Mouse (Mus musculus) CH12.LX (cell line): ENCODE measurements around the gene Kdelr1. TPM values are rescaled to one million over a fixed set of nuclear protein-coding genes. Genes with fewer than 3 reads are reported as not detected.

ENCODE experiments used
- DNase-seq: peaks from one replicate; pipeline ENCODE4 v3.0.0-alpha.2; 2013; ENCODE audit errors: extremely low read depth
- H3K27ac ChIP-seq: 2 replicates; pipeline ENCODE4 v1.5.1; 2012; ENCODE audit warnings: low read depth, mild to moderate bottlenecking, control low read depth, moderate library complexity; ENCODE audit not compliant: insufficient read depth
- H3K27me3 ChIP-seq: replicated peaks from 2 replicates; pipeline ENCODE3; 2012; ENCODE audit warnings: inconsistent platforms
- H3K36me3 ChIP-seq, 2 experiments: replicated peaks in 1 of 2; 2 replicates each; pipeline versions ENCODE3 to v1.6.1; 2012; ENCODE audit warnings: inconsistent platforms in 1 of 2, low read length in 1 of 2, mild to moderate bottlenecking in 1 of 2, mixed read lengths in 1 of 2, moderate library complexity in 1 of 2; ENCODE audit not compliant: control insufficient read depth in 1 of 2, insufficient read depth in 1 of 2
- H3K4me1 ChIP-seq, 2 experiments: 2 replicates each; pipeline ENCODE4 v1.6.1; 2012; ENCODE audit warnings: inconsistent platforms in 1 of 2, moderate library complexity in 1 of 2; ENCODE audit not compliant: insufficient read depth in 2 of 2, control insufficient read depth in 1 of 2
- H3K4me2 ChIP-seq: 2 replicates; pipeline ENCODE4 v1.6.1; 2012; ENCODE audit warnings: low read depth, mild to moderate bottlenecking, control low read depth; ENCODE audit not compliant: poor library complexity, insufficient read depth, severe bottlenecking
- H3K4me3 ChIP-seq, 3 experiments: fragments of 150-350 bp in 1 of 3; sonication (generic) in 1 of 3; replicated peaks in 1 of 3; 2 replicates each; pipeline versions ENCODE3 to v1.5.1; 2011 to 2012; ENCODE audit warnings: low read depth in 2 of 3, low read length in 2 of 3, mild to moderate bottlenecking in 2 of 3, moderate library complexity in 2 of 3, control low read depth in 1 of 3, improper control_type of control experiment in 1 of 3, inconsistent platforms in 1 of 3, mixed read lengths in 1 of 3; ENCODE audit not compliant: poor library complexity in 1 of 3
- H3K79me2 ChIP-seq: replicated peaks from 2 replicates; pipeline ENCODE4 v1.6.1; 2012; ENCODE audit warnings: mild to moderate bottlenecking, moderate library complexity; ENCODE audit not compliant: control insufficient read depth, poor library complexity, insufficient read depth, severe bottlenecking; ENCODE audit errors: extremely low read depth
- H3K9ac ChIP-seq: 2 replicates; pipeline ENCODE4 v1.6.1; 2012; ENCODE audit warnings: low read depth, mild to moderate bottlenecking, control low read depth, moderate library complexity; ENCODE audit not compliant: insufficient read depth
- H3K9me3 ChIP-seq: replicated peaks from 2 replicates; pipeline ENCODE3; 2012; ENCODE audit warnings: low read length, inconsistent platforms, mixed read lengths
- BHLHE40 ChIP-seq: IDR thresholded peaks from 2 replicates; pipeline ENCODE4 v1.6.1; 2011; ENCODE audit warnings: mild to moderate bottlenecking, low read depth, low read length, improper control_type of control experiment
- CHD1 ChIP-seq: IDR thresholded peaks from 2 replicates; pipeline ENCODE4 v1.6.1; 2012; ENCODE audit warnings: low read depth, low read length, improper control_type of control experiment, inconsistent platforms
- CTCF ChIP-seq, 2 experiments: IDR thresholded peaks in 1 of 2; conservative IDR thresholded peaks in 1 of 2; 2 replicates each; pipeline ENCODE4 v1.5.1; 2011 to 2012; ENCODE audit warnings: low read depth in 2 of 2, low read length in 2 of 2, improper control_type of control experiment in 1 of 2, inconsistent platforms in 1 of 2, mild to moderate bottlenecking in 1 of 2, moderate library complexity in 1 of 2
- E2F4 ChIP-seq: IDR thresholded peaks from 2 replicates; pipeline ENCODE4 v1.6.1; 2011; ENCODE audit warnings: low read depth, low read length, improper control_type of control experiment; ENCODE audit not compliant: insufficient replicate concordance
- ETS1 ChIP-seq: conservative IDR thresholded peaks from 2 replicates; pipeline ENCODE4 v1.6.1; 2012; ENCODE audit warnings: low read depth, mild to moderate bottlenecking, inconsistent platforms, low read length, improper control_type of control experiment, moderate library complexity
- KAT2A ChIP-seq: IDR thresholded peaks from 2 replicates; pipeline ENCODE4 v1.6.1; 2012; ENCODE audit warnings: low read length, improper control_type of control experiment, inconsistent platforms; ENCODE audit not compliant: insufficient replicate concordance
- MAFK ChIP-seq: IDR thresholded peaks from 2 replicates; pipeline ENCODE4 v1.6.1; 2011; ENCODE audit warnings: low read length, improper control_type of control experiment; ENCODE audit not compliant: insufficient replicate concordance
- MEF2A ChIP-seq: IDR thresholded peaks from 2 replicates; pipeline ENCODE4 v1.6.1; 2014; ENCODE audit warnings: low read depth, mild to moderate bottlenecking, inconsistent platforms, low read length, improper control_type of control experiment, borderline replicate concordance
- MYC ChIP-seq: IDR thresholded peaks from 2 replicates; pipeline ENCODE4 v1.6.1; 2011; ENCODE audit warnings: low read depth, mild to moderate bottlenecking, improper control_type of control experiment, low read length
- NELFE ChIP-seq: IDR thresholded peaks from 2 replicates; pipeline ENCODE4 v1.6.1; 2011; ENCODE audit warnings: low read depth, low read length, improper control_type of control experiment
- PAX5 ChIP-seq: IDR thresholded peaks from 2 replicates; pipeline ENCODE4 v1.6.1; 2012; ENCODE audit warnings: low read length, inconsistent platforms, mixed read lengths
- POLR2AphosphoS2 ChIP-seq: IDR thresholded peaks from 2 replicates; pipeline ENCODE4 v1.6.1; 2011; ENCODE audit warnings: low read depth, low read length, improper control_type of control experiment
- SIN3A ChIP-seq: IDR thresholded peaks from 2 replicates; pipeline ENCODE4 v1.6.1; 2012; ENCODE audit warnings: low read length, improper control_type of control experiment, inconsistent platforms
- USF1 ChIP-seq: IDR thresholded peaks from 2 replicates; pipeline ENCODE4 v1.6.1; 2014; ENCODE audit warnings: low read depth, mild to moderate bottlenecking, inconsistent platforms, low read length, improper control_type of control experiment
- ZC3H11A ChIP-seq: IDR thresholded peaks from 2 replicates; pipeline ENCODE4 v1.6.1; 2012; ENCODE audit warnings: low read depth, mild to moderate bottlenecking, inconsistent platforms, low read length, improper control_type of control experiment
- dilution Hi-C: fragments of 300-500 bp; cut with MboI; formaldehyde crosslinking; loops from 2 replicates; pipeline ENCODE4 v1.14.3; 2020; ENCODE audit warnings: low sequenced_read_pairs; ENCODE audit not compliant: extremely low pct_unique_long_range_greater_than_20kb, extremely low pct_ligation_motif_present
- in situ Hi-C: fragments of 300-500 bp; cut with MboI; formaldehyde crosslinking; loops from 3 replicates; pipeline ENCODE4 v1.14.3; 2019; ENCODE audit warnings: low sequenced_read_pairs, low pct_ligation_motif_present, low pct_unique_long_range_greater_than_20kb, mixed read lengths
- polyA plus RNA-seq: library from polyadenylated mRNA; unstranded; fragments of >175 nt; gene quantifications from 2 replicates; pipeline ENCODE4 v1.2.1, GENCODE M21; 2012; ENCODE audit warnings: low read depth; ENCODE audit not compliant: insufficient read length
- total RNA-seq, 2 experiments: library from RNA; depleted of rRNA; stranded (reverse); fragments of 300-350 nt in 1 of 2; fragments of >200 nt in 1 of 2; gene quantifications; 2 replicates each; pipeline ENCODE4 v1.2.3; 2012 to 2014

Gene Kdelr1
- total and polyA plus RNA-seq, 3 experiments = 59.7 to 80.5 (median 66.9) TPM

- H3K27me3 ChIP-seq = no peaks in the 10 kb centered on the region
- H3K4me3 ChIP-seq = no peak overlapping the region
- H3K79me2 ChIP-seq = no peaks in the 10 kb centered on the region
- dilution Hi-C loops (no loop called here), in situ Hi-C loops (no loop called here)
- no peak overlapping the region for H3K27ac ChIP-seq
- DNase-seq = no peak
- H3K4me2 ChIP-seq = no peak overlapping the region
- peaks cover 4% of the 10 kb centered on the region for H3K9me3 ChIP-seq
- peaks cover 0 to 15% of the 10 kb centered on the region in 2 experiments; a peak in 2 of 4 replicates for H3K4me1 ChIP-seq
- peaks cover 21 to 54% of the 10 kb centered on the region in 2 experiments for H3K36me3 ChIP-seq
- H3K9ac ChIP-seq = no peak overlapping the region
- no peak for TF ChIP-seq CTCF (conservative IDR thresholded peaks at IDR 0.05 in 1 of 2, IDR thresholded peaks at IDR 0.05 in 1 of 2; ENCODE audit: low read depth in 2 of 2, low read length in 2 of 2)
These were observed 35.8 kb downstream of the Kdelr1 start for GRCm38 (mm10) chr7:45908384-45908783.

GRCm38 (mm10) chr7:45909145-45909544 lies 36.6 kb downstream of the Kdelr1 start:
- Histone ChIP-seq H3K9me3 (peaks cover 4% of the 10 kb centered on the region), H3K36me3 (peaks cover 21 to 60% of the 10 kb centered on the region in 2 experiments), H3K4me3 (no peak overlapping the region), H3K27ac (no peak overlapping the region), H3K4me1 (peaks cover 0 to 15% of the 10 kb centered on the region in 2 experiments; a peak in 2 of 4 replicates), H3K27me3 (no peaks in the 10 kb centered on the region), H3K9ac (no peak overlapping the region), H3K4me2 (no peak overlapping the region), H3K79me2 (no peaks in the 10 kb centered on the region)
- dilution Hi-C loops = no loop called here
- in situ Hi-C loops = no loop called here
- DNase-seq = no peak
- TF ChIP-seq NELFE (no peak), MYC (no peak), POLR2AphosphoS2 (no peak), SIN3A (no peak), ZC3H11A (no peak), PAX5 (no peak), KAT2A (no peak), USF1 (no peak), MEF2A (no peak), BHLHE40 (no peak), ETS1 (no peak), CHD1 (no peak), E2F4 (no peak), CTCF (conservative IDR thresholded peaks at IDR 0.05 in 1 of 2, IDR thresholded peaks at IDR 0.05 in 1 of 2; ENCODE audit: low read depth in 2 of 2, low read length in 2 of 2) (no peak), MAFK (no peak)
